Mouse (Mus musculus) ES-E14 (cell line): ENCODE data around the gene Aplp1. TPM values are rescaled to one million over a fixed set of nuclear protein-coding genes. Genes with fewer than 3 reads are reported as not detected.

Experiments
- DNase-seq: peaks from one replicate; pipeline ENCODE4 v3.0.0-alpha.2; 2013; ENCODE audit warnings: low read depth, low spot score
- H3K27ac ChIP-seq: 2 replicates; pipeline ENCODE4 v1.5.1; 2012; ENCODE audit warnings: low read depth, mild to moderate bottlenecking, low read length, moderate library complexity, mixed read lengths; ENCODE audit not compliant: poor library complexity, insufficient read depth, severe bottlenecking
- H3K36me3 ChIP-seq: 2 replicates; pipeline ENCODE4 v1.6.1; 2012; ENCODE audit warnings: mild to moderate bottlenecking, low read length, moderate library complexity, mixed read lengths; ENCODE audit not compliant: control insufficient read depth, poor library complexity, insufficient read depth, severe bottlenecking
- H3K4me1 ChIP-seq, 2 experiments: fragments of 150-350 bp in 1 of 2; sonication (generic) in 1 of 2; 2 replicates each; pipeline ENCODE4 v1.6.1; 2012; ENCODE audit warnings: low read length in 2 of 2, mild to moderate bottlenecking in 1 of 2, mixed read lengths in 1 of 2; ENCODE audit not compliant: control insufficient read depth in 2 of 2, insufficient read depth in 2 of 2, poor library complexity in 1 of 2
- H3K4me3 ChIP-seq, 2 experiments: fragments of 150-350 bp in 1 of 2; sonication (generic) in 1 of 2; 2 replicates each; pipeline ENCODE4 v1.5.1; 2012; ENCODE audit warnings: low read length in 2 of 2, low read depth in 1 of 2, mild to moderate bottlenecking in 1 of 2, mixed read lengths in 1 of 2; ENCODE audit not compliant: insufficient read depth in 1 of 2, poor library complexity in 1 of 2, severe bottlenecking in 1 of 2
- H3K9ac ChIP-seq: 2 replicates; pipeline ENCODE4 v1.6.1; 2012; ENCODE audit warnings: low read depth, mild to moderate bottlenecking, low read length, mixed read lengths; ENCODE audit not compliant: poor library complexity, insufficient read depth, severe bottlenecking
- H3K9me3 ChIP-seq: fragments of 150-350 bp; sonication (generic); 2 replicates; pipeline ENCODE4 v1.6.1; 2012; ENCODE audit warnings: low read depth, mild to moderate bottlenecking, low read length; ENCODE audit not compliant: control insufficient read depth, insufficient read depth
- CHD2 ChIP-seq: IDR thresholded peaks from 2 replicates; pipeline ENCODE4 v1.6.1; 2014; ENCODE audit warnings: mild to moderate bottlenecking, low read depth, low read length, inconsistent platforms
- HCFC1 ChIP-seq: IDR thresholded peaks from 2 replicates; pipeline ENCODE4 v1.6.1; 2012; ENCODE audit warnings: low read length, inconsistent platforms, borderline replicate concordance; ENCODE audit not compliant: insufficient read depth
- MAFK ChIP-seq: IDR thresholded peaks from 2 replicates; pipeline ENCODE4 v1.6.1; 2014; ENCODE audit warnings: mild to moderate bottlenecking, low read depth, low read length, inconsistent platforms; ENCODE audit not compliant: insufficient read depth
- ZC3H11A ChIP-seq: IDR thresholded peaks from 2 replicates; pipeline ENCODE4 v1.6.1; 2012; ENCODE audit warnings: low read depth, mild to moderate bottlenecking, inconsistent platforms, low read length, borderline replicate concordance
- ZNF384 ChIP-seq: IDR thresholded peaks from 2 replicates; pipeline ENCODE4 v1.6.1; 2012; ENCODE audit warnings: low read depth, low read length, inconsistent platforms
- in situ Hi-C, 2 experiments: fragments of 600-800 bp; cut with MboI; formaldehyde crosslinking; loops; one replicate each; pipeline ENCODE4 v1.15.1; 2025; ENCODE audit warnings: low sequenced_read_pairs in 2 of 2, inconsistent platforms in 1 of 2; ENCODE audit not compliant: unreplicated experiment in 2 of 2
- total RNA-seq: library from RNA; depleted of rRNA; stranded (reverse); fragments of 300-350 nt; gene quantifications from 2 replicates; pipeline ENCODE4 v1.2.3, GENCODE M21; 2012

The Aplp1 gene
- total RNA-seq, 1 experiment, result 36.9 TPM

GRCm38 (mm10) chr7:30411023-30411422 is 34.3 kb downstream of the Aplp1 start:
- Histone ChIP-seq H3K9me3 (no peaks in the 10 kb centered on the region), H3K36me3 (no peaks in the 10 kb centered on the region), H3K4me3 (no peak overlapping the region), H3K9ac (no peak overlapping the region), H3K4me1 (peaks cover 2% of the 10 kb centered on the region in 2 experiments; a peak in 2 of 4 replicates), H3K27ac (no peak overlapping the region)
- TF ChIP-seq CHD2 (no peak), HCFC1 (no peak), ZNF384 (no peak), ZC3H11A (no peak), MAFK (no peak)
- in situ Hi-C loops, result no loop called here
- no peak for DNase-seq

DNA sequence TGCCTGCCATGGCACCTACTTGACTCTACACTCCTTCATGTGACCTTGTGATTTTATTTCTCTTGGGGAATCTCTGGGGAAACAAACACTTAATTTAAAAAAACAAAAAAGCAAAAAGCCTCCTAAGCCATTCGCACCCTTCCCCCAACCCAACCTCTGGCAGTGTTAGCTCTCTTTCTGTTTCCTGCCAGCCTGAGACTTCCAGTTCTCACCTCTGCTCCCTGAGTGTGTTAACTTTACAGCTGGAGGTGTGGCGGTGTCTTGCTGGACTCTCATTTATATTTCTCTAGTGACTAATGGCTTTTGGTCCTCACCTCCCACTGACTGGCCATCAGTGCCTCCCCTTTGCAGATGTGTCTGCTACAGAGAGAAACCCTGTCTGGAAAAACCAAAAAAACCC is 35.5 kb downstream of the Aplp1 start:
- no peak for DNase-seq
- in situ Hi-C loops, result no loop called here
- H3K4me1 ChIP-seq, result peaks cover 2% of the 10 kb centered on the region in 2 experiments; a peak in 2 of 4 replicates
- H3K9me3 ChIP-seq, result no peaks in the 10 kb centered on the region
- no peaks in the 10 kb centered on the region for H3K36me3 ChIP-seq
- no peak overlapping the region for H3K9ac ChIP-seq
- no peak overlapping the region for H3K27ac ChIP-seq
- no peak for TF ChIP-seq MAFK
- TF ChIP-seq ZNF384, result no peak
- no peak for TF ChIP-seq ZC3H11A
- no peak for TF ChIP-seq CHD2
- TF ChIP-seq HCFC1, result no peak
- H3K4me3 ChIP-seq, result no peak overlapping the region

- DNase-seq, result no peak
Measured at GRCm38 (mm10) chr7:30408639-30409038, 36.7 kb downstream of the Aplp1 start.

GRCm38 (mm10) chr7:30402343-30402742 is 43.0 kb downstream of the Aplp1 start:
- no peak overlapping the region for H3K9ac ChIP-seq
- no peaks in the 10 kb centered on the region for H3K9me3 ChIP-seq
- no peak overlapping the region for H3K27ac ChIP-seq
- no peaks in the 10 kb centered on the region for H3K4me1 ChIP-seq
- DNase-seq, result no peak
- H3K4me3 ChIP-seq, result no peak overlapping the region
- no peaks in the 10 kb centered on the region for H3K36me3 ChIP-seq
- in situ Hi-C loops, result no loop called here
- TF ChIP-seq HCFC1 (no peak), CHD2 (no peak), ZC3H11A (no peak), ZNF384 (no peak), MAFK (no peak)

More at GRCm38 (mm10) chr7:30408639-30409038, 36.7 kb downstream of the Aplp1 start:
- Histone ChIP-seq H3K9me3 (no peaks in the 10 kb centered on the region), H3K9ac (no peak overlapping the region), H3K36me3 (no peaks in the 10 kb centered on the region), H3K27ac (no peak overlapping the region), H3K4me1 (peaks cover 2% of the 10 kb centered on the region in 2 experiments; a peak in 2 of 4 replicates), H3K4me3 (no peak overlapping the region)
- TF ChIP-seq ZC3H11A (no peak), ZNF384 (no peak), CHD2 (no peak), HCFC1 (no peak), MAFK (no peak)
- in situ Hi-C loops, result no loop called here

GRCm38 (mm10) chr7:30399671-30400070 is 45.7 kb downstream of the Aplp1 start:
- TF ChIP-seq ZC3H11A (no peak), MAFK (no peak), ZNF384 (no peak), HCFC1 (no peak), CHD2 (no peak)
- Histone ChIP-seq H3K27ac (no peak overlapping the region), H3K9ac (no peak overlapping the region), H3K4me1 (no peaks in the 10 kb centered on the region), H3K36me3 (no peaks in the 10 kb centered on the region), H3K9me3 (no peaks in the 10 kb centered on the region), H3K4me3 (no peak overlapping the region)
- no peak for DNase-seq
- in situ Hi-C loops, result no loop called here
